Mouse (Mus musculus) CH12.LX (cell line): ENCODE measurements around the gene Elovl6.

Source experiments
- JUN ChIP-seq: IDR thresholded peaks from 2 replicates; pipeline ENCODE4 v1.6.1; 2011; ENCODE audit warnings: low read depth, mild to moderate bottlenecking, low read length, improper control_type of control experiment, moderate library complexity; ENCODE audit not compliant: insufficient read depth
- MEF2A ChIP-seq: IDR thresholded peaks from 2 replicates; pipeline ENCODE4 v1.6.1; 2014; ENCODE audit warnings: low read depth, mild to moderate bottlenecking, inconsistent platforms, low read length, improper control_type of control experiment, borderline replicate concordance
- POLR2A ChIP-seq: IDR thresholded peaks from 2 replicates; pipeline ENCODE4 v1.6.1; 2011; ENCODE audit warnings: low read depth, mild to moderate bottlenecking, improper control_type of control experiment, low read length
- POLR2AphosphoS2 ChIP-seq: IDR thresholded peaks from 2 replicates; pipeline ENCODE4 v1.6.1; 2011; ENCODE audit warnings: low read depth, low read length, improper control_type of control experiment
- RAD21 ChIP-seq: IDR thresholded peaks from 2 replicates; pipeline ENCODE4 v1.6.1; 2011; ENCODE audit warnings: low read depth, mild to moderate bottlenecking, low read length, improper control_type of control experiment, moderate library complexity
- TBP ChIP-seq: conservative IDR thresholded peaks from 2 replicates; pipeline ENCODE4 v1.6.1; 2011; ENCODE audit warnings: low read depth, low read length, improper control_type of control experiment
- ZMIZ1 ChIP-seq: IDR thresholded peaks from 2 replicates; pipeline ENCODE4 v1.6.1; 2012; ENCODE audit warnings: low read depth, mild to moderate bottlenecking, inconsistent platforms, low read length, improper control_type of control experiment

GRCm38 (mm10) chr3:129545801-129546200, 13.6 kb downstream of the Elovl6 start:
- TF ChIP-seq POLR2AphosphoS2 (no peak), TBP (no peak), ZMIZ1 (no peak), POLR2A (no peak), JUN (no peak), RAD21 (no peak), MEF2A (no peak)
